Mouse (Mus musculus): ENCODE measurements at regions not wholly inside any gene's neighbourhood (a gene's known extent, or its start where the extent isn't known, plus 50 kb on each side); places are given as distances from the start of the nearest gene placed in this dataset.

DNA sequence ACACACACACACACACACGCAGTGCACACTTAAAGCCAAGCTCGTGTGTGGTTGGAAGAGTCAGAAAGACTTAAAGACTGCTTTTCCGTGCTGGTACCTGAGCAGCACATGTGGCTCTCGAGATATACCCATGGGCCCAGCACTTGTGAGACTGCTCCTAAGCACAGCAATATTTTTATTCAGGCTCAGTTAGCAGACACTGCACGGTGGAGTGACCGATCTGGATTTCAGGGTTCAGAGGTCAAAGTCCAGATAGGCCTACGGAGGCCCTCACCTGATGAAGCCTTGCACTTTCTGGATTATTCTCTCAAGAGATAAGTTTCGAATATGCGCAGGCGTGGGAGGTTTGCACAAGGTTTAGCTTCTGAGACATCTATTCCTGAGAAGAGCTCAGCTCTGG is 167.0 kb upstream of the A230072I06Rik start:
- no peak for TF ChIP-seq CTCF (IDR thresholded peaks at IDR 0.05)
- no peak for TF ChIP-seq EP300 (IDR thresholded peaks at IDR 0.05)
